Mouse (Mus musculus): ENCODE results near the gene Clns1a.

GRCm38 (mm10) chr7:97696506-97697254, at the start of gene Clns1a:
- TF ChIP-seq CTCF (IDR thresholded peaks at IDR 0.05; ENCODE audit: extremely low read depth, insufficient read length, insufficient replicate concordance, low read depth, low read length), result no peak
- TF ChIP-seq POLR2A (IDR thresholded peaks at IDR 0.05; ENCODE audit: low read depth, low read length), result peak; percentile 50; the same call in 1 of the 2 replicates

Data from small intestine, adult 2 months (tissue).